Comparison of ENCODE assay signal across 22 mouse cellular contexts in genomic region chr9:46554586-46555152, GRCm38 (mm10).
DNase-seq lines count a peak whose midpoint lies in the region; ATAC-seq lines count a peak whose summit lies in the region.
"Had no signal": no experiment of that assay in that cellular context is flagged by ENCODE, and none has a peak within 500 bp of the region (broad histone marks: within the 10 kb centered on the region; RNA-seq: fewer than 3 reads in every experiment).

No protein-coding gene starts in this region.

- 0 out of 2 replicates have a peak overlapping the region, but pooled peaks have one; percentile 30 for H3K27ac ChIP-seq in neural tube, embryonic 13.5 days (replicated peaks)
- peak overlapping the region; percentile 66 for H3K27ac ChIP-seq in midbrain, embryonic 14.5 days (replicated peaks; ENCODE audit: low read depth, low read length)
- H3K27ac ChIP-seq: embryonic facial prominence, embryonic 15.5 days; gastrocnemius, adult 2 months; heart, adult 2 months; liver, embryonic 13.5 days; lung, embryonic 15.5 days had no signal

- H3K4me2 ChIP-seq in neural tube, embryonic 13.5 days: no peak overlapping the region
- H3K4me2 ChIP-seq in midbrain, embryonic 14.5 days (ENCODE audit: low read length): no peak overlapping the region
- H3K4me2 ChIP-seq: embryonic facial prominence, embryonic 15.5 days; liver, embryonic 13.5 days; lung, embryonic 15.5 days had no signal

- no peaks in the 10 kb centered on the region for H3K36me3 ChIP-seq in neural tube, embryonic 13.5 days
- no peaks in the 10 kb centered on the region for H3K36me3 ChIP-seq in midbrain, embryonic 14.5 days (ENCODE audit: control insufficient read depth, insufficient read depth, low read length)
- H3K36me3 ChIP-seq: embryonic facial prominence, embryonic 15.5 days; liver, embryonic 13.5 days; lung, embryonic 15.5 days had no signal

- DNase-seq in embryo, embryonic 10 days (ENCODE audit: low spot score): peak; percentile 15
- DNase-seq in embryo, embryonic 11 days: no peak
- no peak for DNase-seq in neural tube, embryonic 10.5 days (ENCODE audit: extremely low spot score, low spot score)
- DNase-seq in midbrain, embryonic 14.5 days: peak; percentile 67
- DNase-seq in layer of hippocampus, adult 11-12 months (ENCODE audit: low spot score): no peak
- DNase-seq in yolk sac, embryonic 10.5 days (ENCODE audit: low spot score): no peak
- no peak for DNase-seq in gastrocnemius, postnatal 4 days (ENCODE audit: low spot score in 2 of 2)
- DNase-seq: adrenal gland, adult 8-10 months; gastrocnemius, adult 2 months; heart, adult 2 months; heart, postnatal 36 days; kidney, adult 2 months; kidney, postnatal 14 days; liver, embryonic 13.5 days; lung, postnatal 4 days; spleen, adult 18-20 months had no signal

- 68% methylated on average over 6 of the region's 6 CpGs for WGBS in neural tube, embryonic 13.5 days
- 18% methylated on average over 6 of the region's 6 CpGs for WGBS in midbrain, embryonic 14.5 days

- no peak for ATAC-seq in neural tube, embryonic 13.5 days (ENCODE audit: low read depth)
- no peak for ATAC-seq in midbrain, embryonic 14.5 days (ENCODE audit: low FRiP score, low TSS enrichment)
- ATAC-seq: CD4-positive, CD25-positive, alpha-beta regulatory T cell, adult 4 months; inflammation-experienced regulatory T-cells, adult 6 months; Patski had no signal

- H3K9ac ChIP-seq in neural tube, embryonic 13.5 days: no peak overlapping the region
- H3K9ac ChIP-seq in midbrain, embryonic 14.5 days (replicated peaks; ENCODE audit: low read length): no peak overlapping the region
- H3K9ac ChIP-seq: embryonic facial prominence, embryonic 15.5 days; liver, embryonic 13.5 days; lung, embryonic 15.5 days had no signal

- H3K4me1 ChIP-seq in neural tube, embryonic 13.5 days (replicated peaks): peaks cover 8% of the 10 kb centered on the region; the same call in 1 of the 2 replicates
- peaks cover 16% of the 10 kb centered on the region for H3K4me1 ChIP-seq in midbrain, embryonic 14.5 days (ENCODE audit: control insufficient read depth, insufficient read depth, low read length)
- H3K4me1 ChIP-seq: embryonic facial prominence, embryonic 15.5 days; liver, embryonic 13.5 days; lung, embryonic 15.5 days had no signal

- H3K4me3 ChIP-seq in neural tube, embryonic 13.5 days: no peak overlapping the region
- H3K4me3 ChIP-seq in midbrain, embryonic 14.5 days (replicated peaks; ENCODE audit: low read depth, low read length): no peak overlapping the region
- H3K4me3 ChIP-seq: embryonic facial prominence, embryonic 15.5 days; gastrocnemius, adult 2 months; heart, adult 2 months; liver, embryonic 13.5 days; lung, embryonic 15.5 days had no signal

- peaks cover 6% of the 10 kb centered on the region for H3K9me3 ChIP-seq in neural tube, embryonic 13.5 days
- H3K9me3 ChIP-seq in midbrain, embryonic 14.5 days (ENCODE audit: control insufficient read depth, low read length): peaks cover 3% of the 10 kb centered on the region; the same call in 1 of the 2 replicates
- H3K9me3 ChIP-seq: embryonic facial prominence, embryonic 15.5 days; lung, embryonic 15.5 days had no signal

- H3K27me3 ChIP-seq in neural tube, embryonic 13.5 days: no peaks in the 10 kb centered on the region
- no peaks in the 10 kb centered on the region; the same call in 1 of the 2 replicates for H3K27me3 ChIP-seq in midbrain, embryonic 14.5 days (ENCODE audit: control insufficient read depth, insufficient read depth, low read length)
- H3K27me3 ChIP-seq: embryonic facial prominence, embryonic 15.5 days; liver, embryonic 13.5 days; lung, embryonic 15.5 days had no signal

Comparison
In these comparisons a context has a peak if more than half of its experiments do, and no peak if none do; other contexts are left out.
1. DNase-seq: peak in embryo, embryonic 10 days (single experiment) and midbrain, embryonic 14.5 days (single experiment); none in embryo, embryonic 11 days (single experiment), neural tube, embryonic 10.5 days (single experiment), layer of hippocampus, adult 11-12 months (single experiment), yolk sac, embryonic 10.5 days (single experiment) and gastrocnemius, postnatal 4 days (0 of 2).